Mouse (Mus musculus) cerebellum, postnatal 4 days (tissue): Measurements from ENCODE around the gene Slc25a30.
"Not testable (repeated sequence)": the region's sequence is repeated elsewhere in the genome, so short reads cannot be mapped to it uniquely, and the experiment has no call there.

Experiments
- DNase-seq, 2 experiments: peaks; one replicate each; pipeline ENCODE4 v3.0.0; 2022; ENCODE audit warnings: low spot score in 2 of 2, mixed read lengths in 1 of 2

Gene Slc25a30

DNA sequence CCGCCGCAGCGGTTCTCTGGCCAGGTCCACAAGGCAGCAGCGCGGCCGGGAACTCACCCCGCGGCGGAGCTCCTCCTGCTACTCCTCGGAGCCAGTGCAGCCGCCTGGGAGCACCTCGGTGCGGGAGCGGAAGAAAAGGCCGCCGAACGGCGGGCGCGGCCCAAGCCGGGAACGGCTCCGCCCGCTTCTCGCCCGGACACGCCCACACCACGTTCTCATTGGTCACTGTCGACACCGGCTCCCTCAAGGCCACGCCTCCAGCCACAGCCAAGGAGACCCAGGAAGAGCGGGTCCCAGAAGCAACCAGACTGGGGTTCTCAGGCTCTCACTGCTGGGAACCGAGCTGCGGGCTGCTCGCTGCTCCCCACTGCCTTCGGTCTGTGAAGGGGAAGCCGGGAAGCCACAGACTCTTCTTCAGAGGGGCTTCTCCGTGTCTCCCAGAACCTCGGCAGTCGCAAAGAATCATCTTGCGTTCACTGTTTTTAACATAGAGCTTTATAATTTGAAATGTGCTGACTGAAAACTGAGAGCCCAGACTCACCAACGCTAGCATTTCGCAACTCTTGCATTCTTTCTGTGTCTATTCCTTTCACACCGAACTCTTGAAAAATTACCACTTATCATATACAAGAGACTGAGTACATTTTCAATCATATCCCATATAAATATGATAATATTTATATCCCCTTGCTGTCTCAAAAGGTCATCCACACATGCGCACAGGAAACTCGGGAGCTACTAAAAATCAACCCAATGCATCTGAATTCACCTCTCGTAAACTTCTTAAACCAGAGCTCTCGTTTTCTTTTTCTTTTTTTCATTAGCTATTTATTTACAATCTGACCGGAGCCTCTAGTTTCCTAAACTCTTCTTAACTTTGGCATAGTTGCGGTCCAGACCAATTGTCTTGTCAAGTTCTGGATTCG, at the start of gene Slc25a30:
Slc25a30 (minus strand) TSS at position 170 of the 926 bp plus-strand sequence.
- DNase-seq, result peak; percentile 86 to 93

- no peak for DNase-seq
These were observed 49.7 kb upstream of the Slc25a30 start for GRCm38 (mm10) chr14:75836579-75836978.

DNA sequence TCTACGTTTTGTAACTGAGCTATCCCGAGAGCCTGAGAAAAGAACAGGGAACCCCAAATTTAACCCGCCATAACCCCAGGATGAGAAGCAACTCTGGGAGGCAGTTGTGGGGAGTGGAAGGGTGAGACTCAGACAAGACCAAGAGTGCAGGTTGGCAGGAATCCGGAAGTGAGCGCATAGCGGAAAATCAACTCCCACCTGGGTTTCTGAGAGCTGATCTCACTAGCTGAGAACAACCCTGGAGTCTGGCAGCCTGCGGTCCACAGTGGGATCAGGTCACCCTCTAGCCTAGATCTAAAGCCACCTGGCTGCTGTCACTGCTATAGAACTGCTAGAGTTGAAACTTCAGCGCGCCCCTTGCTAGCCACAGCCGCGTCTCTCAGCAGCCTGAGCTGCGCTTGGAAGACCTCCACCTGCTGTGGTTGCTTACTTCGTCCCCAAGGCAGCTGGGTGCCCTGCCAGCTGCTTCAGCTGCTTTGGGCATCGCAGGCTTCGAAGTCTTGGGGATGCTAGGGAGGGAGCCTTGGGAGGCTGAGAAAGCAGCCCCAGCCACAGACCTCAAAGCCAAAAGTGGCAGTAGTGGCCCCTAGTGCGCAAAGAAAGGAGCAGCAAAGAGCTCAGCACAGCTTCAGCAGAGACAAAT, 48.0 kb upstream of the Slc25a30 start:
- DNase-seq, result peak in 1 of 2 experiments; percentile 14

GRCm38 (mm10) chr14:75834251-75834738, 47.5 kb upstream of the Slc25a30 start:
- DNase-seq, result no peak

DNA sequence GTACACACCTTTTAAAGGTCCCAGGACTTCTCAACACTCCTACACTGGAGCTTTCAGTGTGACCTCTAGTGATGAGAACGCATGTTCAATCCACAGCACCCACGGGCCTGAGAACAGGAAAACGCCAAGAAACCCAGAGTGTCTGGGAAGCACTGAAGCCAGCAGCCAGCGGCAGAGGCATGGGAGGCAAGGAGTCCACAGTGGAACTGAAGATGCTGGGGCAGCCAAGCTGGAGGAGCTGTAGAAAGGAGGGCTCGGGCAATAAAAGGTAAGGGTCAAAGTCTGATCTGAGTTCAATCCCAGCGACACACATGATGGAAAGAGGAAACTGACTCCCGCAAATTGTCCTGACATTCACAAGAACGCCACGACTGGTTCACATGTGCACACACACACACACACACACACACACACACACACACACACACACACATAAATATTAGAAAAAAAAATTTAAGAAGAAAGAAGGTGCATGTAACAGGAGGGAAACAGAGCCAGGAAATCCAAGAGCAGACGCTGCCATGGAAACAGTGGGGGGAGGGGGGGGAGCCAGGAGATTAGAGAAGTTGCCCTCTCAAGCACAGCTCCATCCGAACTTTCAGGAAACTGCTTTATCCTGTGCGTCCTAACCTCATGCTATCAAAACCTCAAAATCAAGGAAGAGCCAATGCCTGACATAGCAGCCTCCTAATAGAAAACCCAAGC, 46.9 kb upstream of the Slc25a30 start:
- peak in 1 of 2 experiments; percentile 14 for DNase-seq

DNA sequence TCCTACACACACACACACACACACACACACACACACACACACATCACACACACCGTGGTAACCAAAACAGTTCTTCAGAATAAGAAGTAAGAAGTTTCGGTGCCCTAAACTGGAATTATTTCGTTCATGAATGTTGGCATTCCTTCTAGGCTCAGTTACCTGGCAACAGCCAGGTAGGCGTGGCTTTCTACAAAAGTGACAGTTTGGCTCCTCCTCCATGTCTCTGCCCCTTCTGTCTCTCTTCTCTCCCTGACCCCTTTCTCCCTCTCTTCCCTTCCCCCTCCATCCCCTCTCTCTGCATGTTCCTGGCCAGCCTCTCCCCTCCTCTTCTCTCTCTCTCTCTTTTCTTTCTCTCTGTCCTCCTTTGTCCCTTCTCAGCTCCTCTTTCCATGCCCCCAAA, 46.1 kb upstream of the Slc25a30 start:
- no peak for DNase-seq

- DNase-seq, result no peak
These were observed 45.2 kb upstream of the Slc25a30 start for GRCm38 (mm10) chr14:75832031-75832430.

GRCm38 (mm10) chr14:75829817-75830216, 43.0 kb upstream of the Slc25a30 start:
- DNase-seq, result not testable (repeated sequence)

DNA sequence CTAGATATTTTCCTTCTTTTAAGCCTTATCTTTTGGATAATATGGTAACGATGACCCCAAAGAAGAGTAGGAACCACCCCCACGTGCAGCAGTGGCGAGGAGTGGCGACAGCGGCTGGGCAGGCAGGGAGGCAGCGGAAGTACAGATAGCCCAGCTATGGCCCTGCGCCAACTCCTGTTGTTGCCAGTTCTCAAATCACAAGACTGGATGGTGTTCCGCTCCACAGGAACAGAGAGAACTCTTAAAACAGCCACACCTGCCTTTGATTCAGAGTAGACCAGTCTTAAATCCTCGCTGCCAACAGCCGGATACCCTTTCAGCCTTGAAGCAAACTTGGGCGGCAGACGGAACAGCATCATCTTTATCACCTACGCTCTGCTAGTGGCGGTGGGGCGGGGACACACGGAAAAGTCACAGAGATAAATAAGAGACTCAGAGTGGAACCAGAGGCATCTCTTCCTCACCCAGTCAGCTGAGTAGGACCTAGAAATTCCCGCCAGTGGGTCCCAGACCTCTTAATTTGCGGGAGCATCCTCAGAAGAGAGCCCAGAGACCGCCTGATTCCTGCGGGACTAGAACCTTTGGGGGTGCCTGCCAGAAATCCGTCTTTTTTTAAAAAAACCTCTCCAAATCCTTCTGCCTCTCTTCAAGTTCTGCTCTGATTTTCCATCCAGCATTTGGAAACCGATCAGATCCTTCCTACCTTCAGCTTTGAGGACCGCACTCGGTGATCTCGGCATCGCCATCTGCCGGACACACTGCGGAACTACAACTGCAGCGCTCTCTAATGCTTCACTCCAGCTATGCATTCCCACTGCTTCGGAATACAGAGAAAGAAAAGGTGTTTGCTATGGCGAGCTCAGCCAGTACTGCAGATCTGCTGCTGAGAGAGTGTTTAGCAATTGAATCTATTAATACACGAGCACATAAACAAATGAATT, 42.3 kb upstream of the Slc25a30 start:
- peak; percentile 91 to 93 for DNase-seq

DNA sequence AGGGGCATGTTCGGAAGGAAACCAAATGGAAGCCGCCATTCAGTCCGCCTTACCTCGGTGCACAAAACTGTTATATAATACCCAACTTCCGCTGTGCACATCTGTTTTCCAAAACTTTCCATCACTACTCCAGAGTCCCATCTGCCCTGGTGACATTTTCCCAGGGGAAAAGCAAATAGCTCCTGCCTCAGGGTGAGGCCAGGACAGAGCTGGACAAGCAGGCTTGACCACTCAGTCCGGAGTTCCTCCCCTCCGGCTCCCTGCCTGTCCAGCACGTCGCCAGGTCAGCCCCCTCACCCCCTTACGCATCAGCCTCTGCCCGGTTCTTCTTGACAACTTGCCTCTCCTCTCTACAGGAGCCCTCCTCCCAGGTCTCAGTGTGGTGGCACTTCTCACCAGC, 41.4 kb upstream of the Slc25a30 start:
- DNase-seq, result no peak

GRCm38 (mm10) chr14:75826851-75827410, 40.1 kb upstream of the Slc25a30 start:
- DNase-seq, result no peak

DNA sequence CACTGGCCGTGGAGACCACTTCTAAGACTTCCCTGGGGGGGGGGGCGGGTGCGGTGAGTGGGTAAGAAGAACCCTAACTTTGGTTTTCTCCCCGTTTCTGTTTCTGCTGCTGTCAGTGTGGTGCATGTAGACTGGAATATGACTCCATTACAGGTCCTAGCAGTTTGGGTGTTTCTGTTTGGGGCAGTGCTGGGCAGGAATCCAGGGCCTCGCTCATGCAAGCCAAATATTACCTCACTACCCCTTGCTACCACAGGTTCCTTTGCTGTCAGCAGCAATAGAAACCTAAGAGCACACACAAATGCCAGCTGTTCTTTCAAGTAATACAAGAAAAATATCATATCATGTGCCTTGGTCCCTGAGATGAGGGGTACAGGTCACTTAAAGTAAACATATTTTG, 33.2 kb upstream of the Slc25a30 start:
- no peak for DNase-seq

DNA sequence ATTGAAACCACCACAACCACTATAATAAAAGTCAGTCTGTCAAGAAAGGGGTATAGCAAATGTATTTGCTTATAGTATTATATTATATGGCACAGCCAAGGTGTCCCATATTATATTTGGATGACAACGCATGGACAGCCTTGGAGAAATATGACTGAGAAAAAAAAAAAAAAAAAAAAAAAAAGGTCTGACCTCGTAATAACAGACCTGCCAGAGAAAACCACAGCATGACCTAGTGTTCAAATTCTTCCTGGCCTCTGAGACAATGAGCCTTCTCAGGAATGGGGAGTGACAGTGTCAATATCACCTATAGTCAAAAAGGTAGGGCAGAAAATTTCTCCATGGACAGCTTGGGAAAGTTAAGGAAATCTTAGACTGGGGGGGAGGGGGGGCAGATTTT, 32.5 kb upstream of the Slc25a30 start:
- DNase-seq, result no peak

DNA sequence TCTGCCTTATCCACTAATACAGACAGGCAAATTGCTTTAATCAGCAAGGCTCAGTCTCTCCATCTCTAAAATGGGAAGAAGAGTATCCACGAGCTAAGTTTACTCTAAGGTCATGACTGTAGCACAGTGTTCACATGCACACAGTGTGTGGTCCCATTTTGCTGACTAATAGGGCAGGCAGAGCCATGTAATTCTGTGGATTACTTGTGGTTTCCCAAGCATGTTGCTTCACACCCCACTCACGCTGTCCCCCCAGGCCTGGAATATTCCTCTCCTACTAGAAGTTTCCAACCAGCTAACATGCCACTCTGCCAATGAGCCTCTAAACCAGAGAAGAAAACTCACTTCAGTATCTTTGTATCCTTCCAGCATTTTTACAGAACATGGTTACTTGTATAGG, 31.7 kb upstream of the Slc25a30 start:
- DNase-seq, result no peak

DNA sequence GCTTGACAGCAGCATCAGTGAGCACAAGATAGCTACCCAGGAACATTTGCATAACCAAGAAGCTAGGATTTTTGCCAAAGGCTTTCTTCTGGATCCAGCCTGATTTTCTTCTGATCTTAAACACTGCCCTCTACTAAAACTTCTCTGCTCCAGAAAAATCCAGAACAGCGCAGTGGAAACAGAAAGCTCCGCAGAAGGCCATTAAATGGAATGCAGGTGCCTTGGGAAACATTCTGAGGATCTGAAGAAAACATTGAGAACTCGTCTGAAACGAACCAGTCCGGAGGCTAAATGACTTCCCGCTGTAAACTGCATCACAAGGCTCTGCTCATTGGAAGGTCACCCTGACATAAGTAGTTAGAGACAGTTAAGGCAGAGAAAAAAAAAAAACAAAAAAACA, 23.1 kb upstream of the Slc25a30 start:
- DNase-seq, result no peak

DNA sequence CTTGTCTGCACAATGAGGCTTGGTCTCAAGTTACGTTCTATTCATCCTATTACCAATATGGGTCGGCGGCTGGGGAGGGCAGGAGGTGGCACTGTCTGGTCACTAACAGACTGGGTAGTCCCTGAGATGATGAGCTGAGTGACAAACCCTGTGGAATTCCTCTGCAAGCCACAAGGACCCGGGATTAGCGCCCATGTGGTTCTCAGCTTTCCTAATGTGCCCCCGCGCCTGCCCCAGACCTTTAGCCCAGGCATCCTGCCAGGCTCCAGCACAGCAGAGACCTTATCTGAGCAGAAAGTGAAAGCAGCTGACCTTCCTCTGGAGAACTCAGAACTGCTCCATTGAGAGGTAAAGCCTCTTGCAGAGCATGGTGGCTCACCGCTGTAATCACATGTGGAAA, 21.0 kb upstream of the Slc25a30 start:
- no peak for DNase-seq

GRCm38 (mm10) chr14:75797769-75798386, 11.0 kb upstream of the Slc25a30 start:
- no peak for DNase-seq

DNA sequence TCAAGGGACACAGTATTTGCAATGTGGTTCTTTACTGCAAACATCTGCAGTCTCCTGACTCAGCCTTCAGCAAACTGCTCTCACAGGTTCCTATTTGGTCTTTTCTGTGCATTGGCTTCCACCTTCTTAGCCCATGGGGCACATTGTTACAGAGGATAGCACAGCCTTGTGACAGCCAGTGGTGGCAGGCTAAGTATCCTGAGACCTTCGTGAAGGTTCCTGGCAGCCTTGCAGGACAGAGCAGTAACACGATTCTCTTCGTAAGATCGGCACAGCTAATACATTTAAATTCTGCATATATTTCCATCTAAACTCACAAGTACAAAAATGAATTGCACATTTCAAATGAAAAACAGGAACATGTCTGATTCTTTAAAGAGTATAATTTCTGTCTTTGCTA, 9.1 kb upstream of the Slc25a30 start:
- DNase-seq, result no peak

GRCm38 (mm10) chr14:75794726-75795125, 7.9 kb upstream of the Slc25a30 start:
- no peak for DNase-seq

GRCm38 (mm10) chr14:75794324-75794723, 7.5 kb upstream of the Slc25a30 start:
- DNase-seq, result no peak
